11 mouse cellular contexts compared by ENCODE assay signal in the genomic region with DNA sequence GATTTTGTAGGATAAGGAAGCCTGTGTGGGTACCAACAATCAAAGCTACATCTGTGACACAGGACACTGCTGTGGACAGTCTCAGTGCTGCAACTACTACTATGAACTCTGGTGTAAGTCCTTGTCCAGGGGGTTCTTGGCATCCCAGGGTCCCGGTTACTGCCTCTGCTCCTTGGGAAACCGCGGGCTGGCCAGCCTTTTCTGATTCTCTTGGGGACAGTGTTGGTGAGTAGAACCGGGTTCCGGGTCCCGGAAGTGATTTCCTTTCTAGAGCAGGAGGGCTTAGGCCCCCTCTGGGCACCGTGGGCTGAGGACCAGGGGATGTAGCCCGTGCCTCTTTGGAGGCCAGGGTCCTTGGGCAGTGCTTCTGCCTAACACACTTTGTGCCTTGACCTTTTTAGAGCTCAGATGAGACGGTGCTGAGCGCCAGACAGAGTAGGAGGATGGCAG. TPM values are rescaled to one million over a fixed set of nuclear protein-coding genes. Genes with fewer than 3 reads are reported as not detected.
DNase-seq lines count a peak whose midpoint lies in the region; ATAC-seq lines count a peak whose summit lies in the region.
"Had no signal": no experiment of that assay in that cellular context is flagged by ENCODE, and none has a peak within 500 bp of the region (broad histone marks: within the 10 kb centered on the region; RNA-seq: fewer than 3 reads in every experiment).

No protein-coding gene starts in this region.

- 56% methylated on average over 10 of the region's 10 CpGs for WGBS in kidney, embryonic 14.5 days
- WGBS in embryonic facial prominence, embryonic 13.5 days: 73% methylated on average over 10 of the region's 10 CpGs
- 76% methylated on average over 10 of the region's 10 CpGs for WGBS in hindbrain, embryonic 12.5 days
- WGBS in midbrain, embryonic 13.5 days: 82% methylated on average over 10 of the region's 10 CpGs

- H3K4me3 ChIP-seq in kidney, embryonic 14.5 days (ENCODE audit: low read length): no peak overlapping the region
- H3K4me3 ChIP-seq in embryonic facial prominence, embryonic 13.5 days: no peak overlapping the region
- H3K4me3 ChIP-seq in hindbrain, embryonic 12.5 days: no peak overlapping the region
- no peak overlapping the region for H3K4me3 ChIP-seq in midbrain, embryonic 13.5 days (replicated peaks)

- H3K9me3 ChIP-seq in kidney, embryonic 14.5 days (ENCODE audit: control insufficient read depth, low read length): no peaks in the 10 kb centered on the region
- no peaks in the 10 kb centered on the region for H3K9me3 ChIP-seq in embryonic facial prominence, embryonic 13.5 days
- no peaks in the 10 kb centered on the region for H3K9me3 ChIP-seq in hindbrain, embryonic 12.5 days (replicated peaks)
- no peaks in the 10 kb centered on the region for H3K9me3 ChIP-seq in midbrain, embryonic 13.5 days
- H3K9me3 ChIP-seq: G1E had no signal

- H3K27ac ChIP-seq in kidney, embryonic 14.5 days (ENCODE audit: low read depth, low read length): peak overlapping the region; percentile 76; the same call in 1 of the 2 replicates
- peak overlapping the region; percentile 78 for H3K27ac ChIP-seq in embryonic facial prominence, embryonic 13.5 days
- peak overlapping the region; percentile 71 for H3K27ac ChIP-seq in hindbrain, embryonic 12.5 days
- H3K27ac ChIP-seq in midbrain, embryonic 13.5 days: peak overlapping the region; percentile 56

- no peaks in the 10 kb centered on the region for H3K27me3 ChIP-seq in kidney, embryonic 14.5 days (ENCODE audit: control insufficient read depth, insufficient read depth, low read length)
- H3K27me3 ChIP-seq in embryonic facial prominence, embryonic 13.5 days: no peaks in the 10 kb centered on the region
- no peaks in the 10 kb centered on the region for H3K27me3 ChIP-seq in hindbrain, embryonic 12.5 days
- no peaks in the 10 kb centered on the region for H3K27me3 ChIP-seq in midbrain, embryonic 13.5 days

- no peak for ATAC-seq in kidney, embryonic 14.5 days (ENCODE audit: low FRiP score, low TSS enrichment)
- no peak for ATAC-seq in embryonic facial prominence, embryonic 13.5 days (ENCODE audit: insufficient number of reproducible peaks, insufficient read depth, low FRiP score, low TSS enrichment, low read depth)
- ATAC-seq in hindbrain, embryonic 12.5 days (ENCODE audit: low FRiP score): peak; percentile 35; the same call in 1 of the 2 replicates
- no peak for ATAC-seq in midbrain, embryonic 13.5 days

- peaks cover 66% of the 10 kb centered on the region for H3K4me1 ChIP-seq in kidney, embryonic 14.5 days (ENCODE audit: control insufficient read depth, insufficient read depth, low read length)
- peaks cover 86% of the 10 kb centered on the region for H3K4me1 ChIP-seq in embryonic facial prominence, embryonic 13.5 days
- peaks cover 64% of the 10 kb centered on the region for H3K4me1 ChIP-seq in hindbrain, embryonic 12.5 days
- peaks cover 51% of the 10 kb centered on the region for H3K4me1 ChIP-seq in midbrain, embryonic 13.5 days (replicated peaks)

- H3K4me2 ChIP-seq in kidney, embryonic 14.5 days (replicated peaks; ENCODE audit: low read depth, low read length): no peak overlapping the region
- H3K4me2 ChIP-seq in embryonic facial prominence, embryonic 13.5 days: 0 out of 2 replicates have a peak overlapping the region, but pooled peaks have one; percentile 11
- no peak overlapping the region for H3K4me2 ChIP-seq in hindbrain, embryonic 12.5 days (replicated peaks)
- H3K4me2 ChIP-seq in midbrain, embryonic 13.5 days (replicated peaks): no peak overlapping the region

- 0 out of 2 replicates have a peak overlapping the region, but pooled peaks have one; percentile 24 for H3K9ac ChIP-seq in kidney, embryonic 14.5 days (ENCODE audit: low read depth, low read length)
- 0 out of 2 replicates have a peak overlapping the region, but pooled peaks have one; percentile 44 for H3K9ac ChIP-seq in embryonic facial prominence, embryonic 13.5 days
- peak overlapping the region; percentile 23; the same call in 1 of the 2 replicates for H3K9ac ChIP-seq in hindbrain, embryonic 12.5 days
- H3K9ac ChIP-seq in midbrain, embryonic 13.5 days (replicated peaks): peak overlapping the region; percentile 48; the same call in 1 of the 2 replicates

- DNase-seq in kidney, adult 9 months: no peak
- DNase-seq in cerebellum, postnatal 10 days: no peak
- DNase-seq in left cerebral cortex, adult 18-20 months (ENCODE audit: low spot score in 2 of 2): no peak
- DNase-seq: thymus, postnatal 4 days had no signal

- H3K36me3 ChIP-seq in kidney, embryonic 14.5 days (ENCODE audit: control insufficient read depth, insufficient read depth, low read length): peaks cover 13% of the 10 kb centered on the region; the same call in 1 of the 2 replicates
- peaks cover 18% of the 10 kb centered on the region for H3K36me3 ChIP-seq in embryonic facial prominence, embryonic 13.5 days
- peaks cover 16% of the 10 kb centered on the region; the same call in 1 of the 2 replicates for H3K36me3 ChIP-seq in hindbrain, embryonic 12.5 days
- H3K36me3 ChIP-seq in midbrain, embryonic 13.5 days: peaks cover 29% of the 10 kb centered on the region

RNA-seq across cellular contexts. Expression of gene Cyp17a1, which starts 28.6 kb away (rescaled TPM):
- polyA plus RNA-seq in kidney, embryonic 14.5 days (2014; fragmentation: Nextera tagmentation; extraction: Ambion mirVana): not detected in 2 replicates
- not detected in 2 replicates for polyA plus RNA-seq in embryonic facial prominence, embryonic 13.5 days (2015; fragmentation: Nextera tagmentation; extraction: Ambion mirVana)
- polyA plus RNA-seq in hindbrain, embryonic 12.5 days (2016; fragmentation: Nextera tagmentation; extraction: Ambion mirVana): not detected in 2 replicates
- polyA plus RNA-seq in midbrain, embryonic 13.5 days (2015; fragmentation: Nextera tagmentation; extraction: Ambion mirVana): not detected in 2 replicates
- total RNA-seq in left cerebral cortex, adult 18-20 months (2021): not detected
- total RNA-seq: layer of hippocampus, postnatal 14 days had no signal
- polyA plus RNA-seq: brain, embryonic 14.5 days; G1E had no signal

RNA-seq across cellular contexts. Expression of gene Borcs7, which starts 45.3 kb away (rescaled TPM):
- polyA plus RNA-seq in kidney, embryonic 14.5 days (2014; fragmentation: Nextera tagmentation; extraction: Ambion mirVana): 19.9 and 20.1 TPM in 2 replicates
- polyA plus RNA-seq in embryonic facial prominence, embryonic 13.5 days (2015; fragmentation: Nextera tagmentation; extraction: Ambion mirVana): 14.6 and 17.4 TPM in 2 replicates
- polyA plus RNA-seq in hindbrain, embryonic 12.5 days (2016; fragmentation: Nextera tagmentation; extraction: Ambion mirVana): 14.6 and 17.5 TPM in 2 replicates
- 20.1 and 22.3 TPM in 2 replicates for polyA plus RNA-seq in midbrain, embryonic 13.5 days (2015; fragmentation: Nextera tagmentation; extraction: Ambion mirVana)
- 10 to 100 TPM; 20.7 to 21.6 TPM for total RNA-seq in left cerebral cortex, adult 18-20 months (2021)

RNA-seq across cellular contexts. Expression of gene Wbp1l, which starts 45.5 kb away (rescaled TPM):
- 26.2 and 46.1 TPM in 2 replicates for polyA plus RNA-seq in kidney, embryonic 14.5 days (2014; fragmentation: Nextera tagmentation; extraction: Ambion mirVana)
- polyA plus RNA-seq in embryonic facial prominence, embryonic 13.5 days (2015; fragmentation: Nextera tagmentation; extraction: Ambion mirVana): 41.9 and 42.5 TPM in 2 replicates
- 54.6 and 56.4 TPM in 2 replicates for polyA plus RNA-seq in hindbrain, embryonic 12.5 days (2016; fragmentation: Nextera tagmentation; extraction: Ambion mirVana)
- 38.9 and 41.9 TPM in 2 replicates for polyA plus RNA-seq in midbrain, embryonic 13.5 days (2015; fragmentation: Nextera tagmentation; extraction: Ambion mirVana)
- total RNA-seq in left cerebral cortex, adult 18-20 months (2021): 10 to 100 TPM; 34.9 to 37.9 TPM
